Mouse (Mus musculus) layer of hippocampus, adult 18-20 months (tissue): Measurements from ENCODE around the gene Frmd6. TPM values are rescaled to one million over a fixed set of nuclear protein-coding genes. Genes with fewer than 3 reads are reported as not detected.

Experiments used
- total RNA-seq, 2 experiments: library from RNA; stranded (reverse); gene quantifications; 2 replicates each; pipeline ENCODE4 v1.2.3; 2021

The Frmd6 gene
- total RNA-seq, 2 experiments from 2014 or later, result 21.0 to 22.9 TPM

Other genes starting within 250 kb of the Frmd6 start
- 100 to 1,000 TPM; 149 to 160 TPM for gene Actr10, start 112.3 kb downstream of the Frmd6 start, total RNA-seq
- gene Psma3, start 149.1 kb downstream of the Frmd6 start, total RNA-seq, result 100 to 1,000 TPM; 185 to 216 TPM
- gene Arid4a, start 190.5 kb downstream of the Frmd6 start, total RNA-seq, result 10 to 100 TPM; 40.9 to 44.2 TPM